Mouse (Mus musculus) B cell, adult 2 months (primary cell): Measurements from ENCODE around the gene Rnasel.

Experiments
- DNase-seq, 2 experiments: peaks; one replicate each; pipeline ENCODE4 v3.0.0; 2022

Gene Rnasel

DNA sequence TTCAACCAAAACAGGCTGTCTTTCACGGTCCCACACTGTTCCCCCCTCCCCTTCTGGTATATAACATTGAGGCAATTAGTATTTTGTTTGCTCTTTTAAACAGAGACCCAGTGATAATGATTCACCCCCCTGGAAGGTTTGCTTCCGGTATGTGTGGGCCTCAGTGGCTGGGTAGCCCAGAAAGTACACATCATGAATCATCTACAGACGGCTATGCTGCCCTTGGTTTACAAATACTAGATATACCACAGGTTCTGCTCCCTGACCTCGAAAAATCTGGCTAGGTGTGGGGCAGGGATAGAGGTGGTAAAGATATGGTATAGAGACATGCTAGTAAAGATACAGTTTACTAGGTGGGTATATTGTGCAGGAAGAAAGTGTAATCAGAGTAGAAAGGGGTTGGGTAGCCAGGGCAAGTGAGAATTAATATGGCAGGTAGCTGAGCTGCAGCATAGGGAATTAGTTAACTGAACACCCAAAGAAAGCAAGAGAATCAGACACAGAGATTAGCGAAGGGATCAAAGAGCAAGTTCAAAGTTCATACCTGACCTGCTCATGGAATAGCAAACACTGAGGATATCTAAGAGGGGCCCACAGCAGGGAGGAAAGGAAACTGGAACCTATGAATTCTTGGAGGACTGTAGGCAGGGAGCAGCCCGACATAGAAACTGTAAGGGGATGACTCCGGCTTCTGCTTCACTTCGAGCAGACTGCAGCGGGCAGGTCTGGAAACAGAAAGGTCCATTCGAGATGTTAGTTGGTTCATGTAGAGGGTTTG is 21.0 kb downstream of the Rnasel start:
- no peak for DNase-seq

DNA sequence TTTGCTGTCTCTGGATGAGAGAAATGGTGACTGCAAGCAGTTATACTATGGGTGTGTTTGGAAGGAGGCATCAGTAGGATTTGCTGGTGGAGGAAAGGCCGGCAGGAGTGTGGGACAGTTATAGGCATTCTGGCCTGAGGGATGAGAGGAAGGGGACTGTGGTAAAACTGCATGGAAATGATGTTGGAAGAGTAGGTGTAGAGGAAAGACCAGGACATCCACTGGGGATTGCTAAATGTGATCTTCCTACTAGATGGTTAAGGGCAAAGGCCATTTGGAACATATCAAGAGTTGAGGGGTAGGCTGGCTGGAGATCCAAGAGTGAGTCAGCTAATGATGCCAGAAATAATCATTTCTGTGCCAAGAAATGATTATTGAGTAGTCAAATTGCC is 21.5 kb downstream of the Rnasel start:
- DNase-seq = no peak

DNA sequence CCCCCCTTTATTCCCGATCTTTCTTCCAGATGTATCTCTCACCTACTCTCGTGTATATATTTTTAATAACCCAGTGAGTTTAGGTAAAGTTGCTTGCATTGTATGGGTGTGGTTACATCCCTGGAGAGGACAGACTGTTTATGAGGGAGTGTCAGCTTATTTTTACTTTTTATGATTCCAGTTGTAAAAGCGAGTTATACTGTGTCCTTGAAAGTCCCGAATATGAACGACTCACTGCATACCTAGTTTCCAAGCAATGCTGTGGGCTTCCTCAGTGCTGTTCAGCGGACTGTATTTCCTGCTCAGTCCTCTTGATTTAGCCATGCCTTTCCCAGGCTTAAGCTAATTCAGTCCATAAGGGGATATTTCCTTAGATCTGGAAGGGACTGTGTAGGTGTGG is 25.9 kb downstream of the Rnasel start:
- DNase-seq = no peak

DNA sequence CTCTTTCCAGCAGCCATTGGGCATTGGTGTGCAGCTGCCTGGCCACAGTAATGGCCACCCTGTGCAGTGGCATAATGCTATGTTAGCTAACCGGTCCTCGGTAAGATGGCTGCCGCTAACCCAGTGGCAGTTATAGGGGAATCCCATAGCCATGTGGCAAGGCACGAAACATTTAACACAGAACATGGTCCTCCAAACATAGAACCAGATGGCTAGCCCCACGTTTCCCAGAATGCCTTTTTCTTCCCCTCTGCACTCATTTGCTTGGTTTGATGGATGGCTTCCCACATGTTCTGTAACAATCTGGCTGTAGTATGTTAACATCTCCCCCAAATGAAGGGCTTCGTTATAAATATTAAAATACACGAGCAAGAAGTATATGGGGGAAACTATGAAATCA is 27.0 kb downstream of the Rnasel start:
- DNase-seq = no peak

DNA sequence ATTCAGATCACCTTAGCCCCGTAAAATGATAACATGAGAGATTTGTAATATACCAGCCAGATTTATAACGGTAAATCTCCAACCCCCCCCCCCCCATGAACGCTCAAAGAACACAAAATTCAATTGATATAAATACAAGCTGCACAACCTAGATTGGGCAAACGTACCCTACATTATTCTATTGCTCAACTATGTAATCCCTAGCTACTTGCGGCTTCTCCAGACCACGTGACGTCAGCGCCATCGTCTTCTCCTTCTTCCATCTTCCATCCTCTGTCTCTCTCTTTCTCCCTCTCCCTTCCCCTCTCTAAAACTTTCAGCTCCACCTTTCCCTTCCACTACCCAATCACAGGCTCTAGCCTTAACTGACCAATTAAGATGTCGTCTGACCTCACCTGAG is 29.0 kb downstream of the Rnasel start:
- DNase-seq = no peak

DNA sequence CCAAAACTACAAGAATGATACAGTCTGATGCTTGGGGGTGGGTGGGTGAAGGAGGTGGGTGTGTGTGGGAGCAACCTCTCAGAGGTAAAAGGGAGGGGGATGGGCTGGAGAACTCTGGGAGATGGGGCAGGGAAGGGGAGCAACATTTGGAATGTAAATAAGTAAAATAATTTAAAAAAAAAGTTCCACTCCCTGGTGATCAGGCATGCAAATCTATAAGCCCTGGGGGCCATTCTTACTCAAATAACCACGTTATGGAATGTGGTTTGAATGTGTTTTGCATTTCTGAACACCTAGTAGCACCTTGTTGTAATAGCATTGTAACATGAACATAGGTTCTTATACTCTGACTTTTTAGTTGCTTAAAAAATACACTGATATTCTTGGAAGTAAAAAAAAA is 34.1 kb downstream of the Rnasel start:
- DNase-seq = no peak

DNA sequence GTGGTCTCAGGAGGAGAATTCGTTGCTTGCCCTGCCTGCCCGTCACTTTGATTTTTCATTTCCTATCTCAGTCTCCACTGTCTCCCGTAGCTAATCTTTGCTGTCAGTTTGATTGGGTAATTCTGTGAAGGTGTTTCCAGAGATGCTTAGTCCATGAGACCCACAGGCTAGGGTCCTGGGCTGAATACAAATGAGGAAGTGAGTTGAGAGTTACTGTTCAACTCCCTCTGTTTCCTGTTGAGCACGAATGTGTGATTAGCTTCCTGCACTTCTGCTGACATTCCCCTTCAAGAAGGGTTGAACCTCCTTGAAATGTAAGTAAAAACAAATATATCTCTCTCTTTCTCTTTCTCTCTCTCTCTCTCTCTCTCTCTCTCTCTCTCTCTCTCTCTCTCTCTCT is 36.4 kb downstream of the Rnasel start:
- no peak for DNase-seq

DNA sequence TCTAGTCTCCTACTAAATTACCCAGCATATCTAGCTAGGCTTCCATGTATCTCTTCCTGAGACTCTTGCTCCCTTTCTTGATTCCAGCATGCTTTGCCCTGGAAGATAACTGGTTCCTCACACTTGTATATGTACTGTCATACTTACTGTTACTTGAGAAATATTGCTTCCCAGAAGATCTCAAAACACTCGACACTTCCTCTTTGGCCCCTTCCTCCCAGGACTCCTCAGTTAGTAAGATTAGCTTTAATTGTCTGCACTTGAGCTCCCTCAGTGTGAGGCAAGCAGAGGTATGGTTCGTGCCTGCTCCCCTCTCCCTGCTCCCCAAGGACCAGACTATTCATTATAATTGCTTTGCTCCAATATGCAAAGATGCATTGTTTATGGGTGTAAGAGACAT is 41.5 kb downstream of the Rnasel start:
- DNase-seq = no peak

DNA sequence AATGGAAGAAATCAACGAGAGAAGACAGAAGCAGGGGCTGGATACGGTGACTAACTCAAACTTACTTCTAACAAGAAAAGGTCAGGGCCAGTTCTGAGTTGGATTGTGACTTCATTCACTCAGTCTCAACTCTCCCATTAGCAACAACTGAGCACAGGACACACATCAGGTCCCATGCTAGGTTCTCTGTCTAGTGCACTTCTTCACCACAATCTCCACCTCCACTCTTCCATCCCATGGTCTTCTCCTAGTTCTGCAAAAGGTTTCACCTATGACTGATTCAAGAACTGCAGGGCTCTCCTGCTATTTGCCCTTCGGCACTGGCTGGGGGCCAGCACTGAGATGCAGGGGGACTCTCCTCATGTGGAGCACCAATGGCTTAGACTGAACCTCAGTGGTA is 45.0 kb downstream of the Rnasel start:
- no peak for DNase-seq

DNA sequence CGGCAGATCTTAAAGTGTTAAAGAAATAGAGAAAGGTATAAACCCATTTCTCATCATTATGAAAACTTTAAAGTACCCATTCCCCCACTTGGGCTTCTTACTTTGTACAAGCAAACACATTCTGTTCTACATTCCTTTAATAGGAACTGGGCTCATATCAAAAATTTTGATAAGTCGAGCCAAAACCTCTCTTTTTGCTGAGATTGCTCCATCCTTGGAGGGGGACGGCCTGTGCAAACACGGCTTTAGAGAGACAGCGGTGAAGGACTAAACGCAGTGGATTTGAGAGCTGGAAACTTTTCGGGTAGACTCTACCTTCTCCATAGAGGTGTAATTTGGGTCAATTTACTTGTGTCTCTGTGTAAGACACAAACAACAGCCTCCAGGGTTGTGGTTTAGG is 53.5 kb downstream of the Rnasel start:
- DNase-seq = no peak

DNA sequence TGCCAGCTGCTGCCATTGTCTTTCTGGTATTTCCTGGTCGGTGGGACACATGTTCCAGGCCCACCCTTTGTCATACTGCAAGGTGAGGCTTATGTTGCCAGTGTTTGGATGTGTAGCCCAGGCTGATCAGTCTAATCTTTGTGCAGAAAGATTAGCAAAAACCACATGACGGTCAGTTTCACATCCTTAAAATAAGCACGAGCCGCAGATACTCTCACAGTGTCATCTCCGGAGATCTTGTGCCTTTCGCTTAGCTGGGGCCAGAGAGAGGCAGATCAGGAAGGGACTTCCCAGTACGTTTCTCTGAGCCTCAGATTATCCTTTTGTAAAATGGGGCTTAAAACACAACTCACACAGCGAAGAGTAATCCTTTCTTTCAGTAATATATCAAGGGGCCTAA is 54.3 kb downstream of the Rnasel start:
- DNase-seq = peak; percentile 54 to 64

DNA sequence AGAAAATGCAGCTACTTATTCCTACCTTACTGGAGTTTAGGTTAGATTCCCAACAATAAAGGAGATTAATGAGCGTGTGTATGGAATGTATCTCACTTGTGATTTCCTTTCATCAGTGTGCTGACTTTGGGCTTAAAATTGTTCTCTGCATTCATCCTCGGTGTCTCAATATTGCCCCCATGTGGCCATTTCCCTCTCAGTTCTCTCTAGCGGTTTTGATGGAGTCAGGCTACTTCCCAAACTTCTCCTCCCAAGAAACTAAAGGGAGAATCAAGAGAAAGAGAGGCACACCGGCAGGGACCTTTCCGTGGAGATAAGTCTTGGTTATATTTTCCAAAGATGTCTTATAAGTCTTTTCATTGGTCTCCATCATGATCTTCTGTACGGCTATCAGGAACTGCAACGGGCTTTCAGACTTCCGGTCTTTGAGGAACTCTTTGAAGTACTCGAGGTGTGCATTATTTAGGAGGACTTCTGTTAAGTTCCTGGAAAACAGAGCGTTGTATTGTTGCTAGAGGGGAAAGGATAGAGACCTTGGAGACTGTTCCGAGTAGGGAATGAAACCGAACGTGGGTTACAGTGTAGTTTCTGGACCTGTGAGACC is 58.3 kb downstream of the Rnasel start:
- peak; percentile 66 to 71 for DNase-seq
